Mouse (Mus musculus): ENCODE measurements around the gene Limd2.

- no peak for TF ChIP-seq POLR2A (IDR thresholded peaks at IDR 0.05; ENCODE audit: low read depth, low read length)
- TF ChIP-seq CTCF (IDR thresholded peaks at IDR 0.05; ENCODE audit: extremely low read depth, insufficient read depth, insufficient read length, insufficient replicate concordance), result no peak
Measured at GRCm38 (mm10) chr11:106173228-106173627, 12.6 kb upstream of the Limd2 start.
